Mouse (Mus musculus) mouse trophoblast stem cell (cell line): ENCODE data around the gene Arrb1.

Experiments
- in situ Hi-C, 2 experiments: fragments of 300-500 bp; cut with MseI, MboI; formaldehyde crosslinking; loops; 2 replicates in 1 of 2; 3 replicates in 1 of 2; pipeline ENCODE4 v1.15.1; 2025

Arrb1 gene

GRCm38 (mm10) chr7:99537183-99537756 lies 2.0 kb downstream of the Arrb1 start:
- in situ Hi-C loops, result no loop called here

GRCm38 (mm10) chr7:99538421-99538820 lies 3.2 kb downstream of the Arrb1 start:
- in situ Hi-C loops, result no loop called here

GRCm38 (mm10) chr7:99539201-99539891 lies 4.1 kb downstream of the Arrb1 start:
- in situ Hi-C loops, result no loop called here

GRCm38 (mm10) chr7:99540016-99540415 lies 4.8 kb downstream of the Arrb1 start:
- in situ Hi-C loops, result no loop called here

GRCm38 (mm10) chr7:99541204-99541603 lies 5.9 kb downstream of the Arrb1 start:
- in situ Hi-C loops, result no loop called here

GRCm38 (mm10) chr7:99544272-99544671 lies 9.0 kb downstream of the Arrb1 start:
- in situ Hi-C loops, result no loop called here

- in situ Hi-C loops, result no loop called here
Measured at GRCm38 (mm10) chr7:99545885-99546745, 10.8 kb downstream of the Arrb1 start.

- in situ Hi-C loops, result no loop called here
Measured at GRCm38 (mm10) chr7:99547584-99548487, 12.6 kb downstream of the Arrb1 start.

GRCm38 (mm10) chr7:99549668-99550067 lies 14.4 kb downstream of the Arrb1 start:
- in situ Hi-C loops, result no loop called here

GRCm38 (mm10) chr7:99551623-99552022 lies 16.4 kb downstream of the Arrb1 start:
- in situ Hi-C loops, result no loop called here

- in situ Hi-C loops, result no loop called here
Measured at GRCm38 (mm10) chr7:99553222-99553884, 18.1 kb downstream of the Arrb1 start.

- in situ Hi-C loops, result no loop called here
Measured at GRCm38 (mm10) chr7:99553885-99554269, 18.6 kb downstream of the Arrb1 start.

- in situ Hi-C loops, result loop anchor here (5.0 kb wide), 1 partner anchor 54 kb away; no protein-coding TSS in a partner anchor
Measured at GRCm38 (mm10) chr7:99555862-99556261, 20.6 kb downstream of the Arrb1 start.

GRCm38 (mm10) chr7:99559091-99559490 lies 23.8 kb downstream of the Arrb1 start:
- in situ Hi-C loops, result loop anchor here (5.0 kb wide), 1 partner anchor 57 kb away; no protein-coding TSS in a partner anchor

GRCm38 (mm10) chr7:99562478-99562877 lies 27.2 kb downstream of the Arrb1 start:
- in situ Hi-C loops, result no loop called here

GRCm38 (mm10) chr7:99563224-99563623 lies 28.0 kb downstream of the Arrb1 start:
- in situ Hi-C loops, result no loop called here

GRCm38 (mm10) chr7:99565325-99565881 lies 30.1 kb downstream of the Arrb1 start:
- in situ Hi-C loops, result no loop called here

- in situ Hi-C loops, result no loop called here
Measured at GRCm38 (mm10) chr7:99570680-99571079, 35.4 kb downstream of the Arrb1 start.

GRCm38 (mm10) chr7:99572931-99573330 lies 37.7 kb downstream of the Arrb1 start:
- in situ Hi-C loops, result no loop called here

- in situ Hi-C loops, result no loop called here
Measured at GRCm38 (mm10) chr7:99573351-99573750, 38.1 kb downstream of the Arrb1 start.

GRCm38 (mm10) chr7:99578246-99578645 lies 43.0 kb downstream of the Arrb1 start:
- in situ Hi-C loops, result no loop called here
